Mouse (Mus musculus): ENCODE data around the gene Fam124b. TPM values are rescaled to one million over a fixed set of nuclear protein-coding genes. Genes with fewer than 3 reads are reported as not detected.

Gene Fam124b
- 0.53 and 0.70 TPM in 2 replicates for polyA plus RNA-seq (2016; fragmentation: Nextera tagmentation; extraction: Ambion mirVana)

GRCm38 (mm10) chr1:80218268-80218667 lies at the start of gene Fam124b:
Gene Fam124b (minus strand): TSS chr1:80218473.
- H3K9me3 ChIP-seq, result no peaks in the 10 kb centered on the region
- no peak within 1 kb of the TSS for H3K4me3 ChIP-seq
- H3K4me1 ChIP-seq, result 0 out of 2 replicates have a peak, but pooled peaks cover 6% of the 10 kb centered on the region
- no peaks in the 10 kb centered on the region for H3K36me3 ChIP-seq (replicated peaks)
- peak; percentile 31 for DNase-seq (ENCODE audit: low spot score)
- no peaks in the 10 kb centered on the region for H3K27me3 ChIP-seq (replicated peaks; ENCODE audit: low read depth, poor library complexity, severe bottlenecking)
- WGBS, result 76% methylated on average over 6 of the region's 6 CpGs
- 0 out of 2 replicates have a peak within 1 kb of the TSS, but pooled peaks have one; percentile 19 for H3K27ac ChIP-seq (replicated peaks)

GRCm38 (mm10) chr1:80260443-80260842 lies 42.2 kb upstream of the Fam124b start:
- 89% methylated on average over 1 of the region's 1 CpGs for WGBS

GRCm38 (mm10) chr1:80258632-80259031 lies 40.4 kb upstream of the Fam124b start:
- H3K36me3 ChIP-seq (replicated peaks), result no peaks in the 10 kb centered on the region; the same call in 1 of the 2 replicates
- no peaks in the 10 kb centered on the region for H3K27me3 ChIP-seq (replicated peaks; ENCODE audit: low read depth, poor library complexity, severe bottlenecking)
- no peak overlapping the region for H3K27ac ChIP-seq (replicated peaks)
- no peak for DNase-seq (ENCODE audit: low spot score)
- H3K4me1 ChIP-seq, result no peaks in the 10 kb centered on the region
- H3K4me3 ChIP-seq, result no peak overlapping the region
- H3K9me3 ChIP-seq, result no peaks in the 10 kb centered on the region
- WGBS, result 80% methylated on average over 4 of the region's 4 CpGs

More at GRCm38 (mm10) chr1:80260443-80260842, 42.2 kb upstream of the Fam124b start:
- no peaks in the 10 kb centered on the region for H3K27me3 ChIP-seq (replicated peaks; ENCODE audit: low read depth, poor library complexity, severe bottlenecking)
- H3K9me3 ChIP-seq, result no peaks in the 10 kb centered on the region
- no peak overlapping the region for H3K27ac ChIP-seq (replicated peaks)
- no peak for DNase-seq (ENCODE audit: low spot score)
- H3K4me1 ChIP-seq, result no peaks in the 10 kb centered on the region
- peaks cover 14% of the 10 kb centered on the region for H3K36me3 ChIP-seq (replicated peaks)
- H3K4me3 ChIP-seq, result no peak overlapping the region

- H3K27me3 ChIP-seq (replicated peaks; ENCODE audit: low read depth, poor library complexity, severe bottlenecking), result no peaks in the 10 kb centered on the region
- no peaks in the 10 kb centered on the region for H3K4me1 ChIP-seq
- H3K9me3 ChIP-seq, result no peaks in the 10 kb centered on the region
- no peak for DNase-seq (ENCODE audit: low spot score)
- no peak overlapping the region for H3K4me3 ChIP-seq
- no peak overlapping the region for H3K27ac ChIP-seq (replicated peaks)
- H3K36me3 ChIP-seq (replicated peaks), result no peaks in the 10 kb centered on the region
Observed at GRCm38 (mm10) chr1:80253309-80253708, 35.0 kb upstream of the Fam124b start.

DNA sequence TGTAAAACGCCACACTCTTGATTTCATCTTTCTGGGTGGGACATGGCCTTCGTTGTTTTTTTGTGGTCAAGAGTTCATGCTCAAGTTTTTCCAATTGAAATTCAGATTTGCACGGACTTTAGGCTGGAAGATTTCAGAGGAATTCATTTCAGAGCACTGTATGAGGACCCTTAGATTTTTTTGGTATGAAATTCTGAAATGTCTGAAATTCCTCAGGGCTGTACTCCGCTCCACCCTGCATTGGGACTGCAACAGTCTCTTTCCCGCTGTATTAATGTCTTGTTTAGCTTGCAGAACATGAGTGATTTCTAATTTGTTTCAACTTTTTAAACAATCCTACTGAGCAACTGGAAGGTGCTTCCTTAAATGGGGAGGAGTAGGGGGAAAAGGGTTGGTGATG lies 32.0 kb upstream of the Fam124b start:
- 91% methylated on average over 5 of the region's 5 CpGs for WGBS
- Histone ChIP-seq H3K4me1 (no peaks in the 10 kb centered on the region), H3K4me3 (no peak overlapping the region), H3K27me3 (replicated peaks; ENCODE audit: low read depth, poor library complexity, severe bottlenecking) (no peaks in the 10 kb centered on the region), H3K9me3 (no peaks in the 10 kb centered on the region), H3K27ac (replicated peaks) (no peak overlapping the region), H3K36me3 (replicated peaks) (no peaks in the 10 kb centered on the region)
- DNase-seq (ENCODE audit: low spot score), result no peak

GRCm38 (mm10) chr1:80247131-80247530 lies 28.9 kb upstream of the Fam124b start:
- DNase-seq (ENCODE audit: low spot score), result no peak
- H3K4me3 ChIP-seq, result no peak overlapping the region
- no peak overlapping the region for H3K27ac ChIP-seq (replicated peaks)
- H3K4me1 ChIP-seq, result no peaks in the 10 kb centered on the region
- H3K27me3 ChIP-seq (replicated peaks; ENCODE audit: low read depth, poor library complexity, severe bottlenecking), result no peaks in the 10 kb centered on the region
- H3K9me3 ChIP-seq, result no peaks in the 10 kb centered on the region
- no peaks in the 10 kb centered on the region for H3K36me3 ChIP-seq (replicated peaks)

- no peak for DNase-seq (ENCODE audit: low spot score)
- 71% methylated on average over 3 of the region's 3 CpGs for WGBS
- H3K4me3 ChIP-seq, result no peak overlapping the region
- no peak overlapping the region for H3K27ac ChIP-seq (replicated peaks)
- no peaks in the 10 kb centered on the region for H3K27me3 ChIP-seq (replicated peaks; ENCODE audit: low read depth, poor library complexity, severe bottlenecking)
- no peaks in the 10 kb centered on the region for H3K36me3 ChIP-seq (replicated peaks)
- peaks cover 9% of the 10 kb centered on the region for H3K4me1 ChIP-seq
- H3K9me3 ChIP-seq, result no peaks in the 10 kb centered on the region
Observed at GRCm38 (mm10) chr1:80244123-80244522, 25.9 kb upstream of the Fam124b start.

DNA sequence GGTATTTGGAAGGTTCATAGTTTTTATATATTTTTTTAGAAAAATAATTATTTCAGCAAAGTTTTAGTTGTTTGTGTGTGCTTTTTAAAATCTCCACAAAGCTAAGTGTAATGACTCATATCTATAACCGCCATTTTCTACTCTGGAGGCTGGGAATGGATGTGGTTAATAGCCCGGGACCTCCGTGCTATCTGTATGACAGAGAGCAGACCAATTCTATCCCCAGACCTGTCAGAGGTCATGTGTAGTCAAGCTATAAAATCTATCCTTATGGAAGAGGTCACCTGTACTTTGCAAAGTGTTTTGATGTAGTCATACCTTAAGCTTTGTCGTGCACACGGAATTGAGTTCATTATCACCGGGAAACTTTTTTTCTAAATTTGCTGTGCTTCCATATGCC lies 23.3 kb upstream of the Fam124b start:
- no peaks in the 10 kb centered on the region for H3K36me3 ChIP-seq (replicated peaks)
- no peak for DNase-seq (ENCODE audit: low spot score)
- 94% methylated on average over 6 of the region's 6 CpGs for WGBS
- peaks cover 9% of the 10 kb centered on the region for H3K4me1 ChIP-seq
- H3K27ac ChIP-seq (replicated peaks), result no peak overlapping the region
- H3K9me3 ChIP-seq, result no peaks in the 10 kb centered on the region
- H3K4me3 ChIP-seq, result no peak overlapping the region
- H3K27me3 ChIP-seq (replicated peaks; ENCODE audit: low read depth, poor library complexity, severe bottlenecking), result no peaks in the 10 kb centered on the region

DNA sequence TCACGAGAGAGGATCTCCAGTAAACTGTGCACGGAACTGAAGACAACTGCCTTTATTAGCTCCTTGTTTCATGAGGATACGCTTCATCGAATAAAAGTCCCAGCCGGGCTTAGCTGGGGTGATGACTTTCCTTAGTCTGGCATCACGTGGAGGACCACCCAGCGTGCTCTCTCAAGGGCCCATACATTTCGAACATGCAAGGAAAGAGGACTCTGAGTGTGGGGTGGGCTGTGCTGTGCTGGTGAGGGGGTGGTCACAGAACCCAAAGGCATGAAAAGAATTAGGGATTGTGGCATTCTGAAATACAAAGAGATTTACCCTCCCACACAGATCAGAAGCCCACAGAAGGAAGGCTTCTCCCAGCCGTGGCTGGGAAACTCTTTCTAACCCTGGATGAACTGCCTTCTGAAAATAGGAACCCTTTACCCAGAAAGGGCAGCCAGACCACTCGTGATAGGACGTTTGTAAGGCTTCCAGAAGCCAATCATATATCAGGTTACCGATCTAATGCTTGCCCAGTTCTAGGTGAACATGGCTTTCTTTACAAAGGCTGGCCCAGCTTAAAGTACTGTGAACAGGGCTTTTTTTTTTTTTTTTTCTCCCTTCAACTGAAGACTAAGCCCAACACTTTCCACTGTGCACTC lies 21.9 kb upstream of the Fam124b start:
- WGBS, result 31% methylated on average over 12 of the region's 12 CpGs
- Histone ChIP-seq H3K27ac (replicated peaks) (no peak overlapping the region), H3K27me3 (replicated peaks; ENCODE audit: low read depth, poor library complexity, severe bottlenecking) (no peaks in the 10 kb centered on the region), H3K4me3 (no peak overlapping the region), H3K36me3 (replicated peaks) (no peaks in the 10 kb centered on the region), H3K4me1 (peaks cover 13% of the 10 kb centered on the region), H3K9me3 (no peaks in the 10 kb centered on the region)
- DNase-seq (ENCODE audit: low spot score), result peak; percentile 46

DNA sequence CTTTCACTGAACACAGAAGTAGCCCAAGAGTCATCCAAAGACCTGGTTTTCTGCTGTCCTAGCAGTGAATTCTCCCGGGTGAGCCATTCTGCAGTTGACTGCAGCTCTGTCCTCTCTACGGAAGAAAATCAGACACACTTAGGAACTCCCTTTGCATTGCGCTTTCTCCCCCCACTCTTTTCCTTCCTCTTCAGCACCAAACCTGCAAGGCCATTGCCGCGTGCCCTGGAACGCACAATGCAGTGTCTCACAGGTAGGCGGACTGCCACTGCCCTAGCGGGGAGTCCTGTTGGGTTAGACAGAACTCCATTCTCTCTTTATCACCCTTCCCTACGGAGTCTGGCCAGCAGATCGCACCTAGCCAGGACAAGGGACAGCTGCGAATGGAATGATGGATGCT lies 21.2 kb upstream of the Fam124b start:
- H3K4me3 ChIP-seq, result no peak overlapping the region
- no peaks in the 10 kb centered on the region for H3K9me3 ChIP-seq
- H3K36me3 ChIP-seq (replicated peaks), result no peaks in the 10 kb centered on the region
- peaks cover 13% of the 10 kb centered on the region for H3K4me1 ChIP-seq
- no peak overlapping the region for H3K27ac ChIP-seq (replicated peaks)
- no peak for DNase-seq (ENCODE audit: low spot score)
- H3K27me3 ChIP-seq (replicated peaks; ENCODE audit: low read depth, poor library complexity, severe bottlenecking), result no peaks in the 10 kb centered on the region
- WGBS, result 77% methylated on average over 11 of the region's 11 CpGs

DNA sequence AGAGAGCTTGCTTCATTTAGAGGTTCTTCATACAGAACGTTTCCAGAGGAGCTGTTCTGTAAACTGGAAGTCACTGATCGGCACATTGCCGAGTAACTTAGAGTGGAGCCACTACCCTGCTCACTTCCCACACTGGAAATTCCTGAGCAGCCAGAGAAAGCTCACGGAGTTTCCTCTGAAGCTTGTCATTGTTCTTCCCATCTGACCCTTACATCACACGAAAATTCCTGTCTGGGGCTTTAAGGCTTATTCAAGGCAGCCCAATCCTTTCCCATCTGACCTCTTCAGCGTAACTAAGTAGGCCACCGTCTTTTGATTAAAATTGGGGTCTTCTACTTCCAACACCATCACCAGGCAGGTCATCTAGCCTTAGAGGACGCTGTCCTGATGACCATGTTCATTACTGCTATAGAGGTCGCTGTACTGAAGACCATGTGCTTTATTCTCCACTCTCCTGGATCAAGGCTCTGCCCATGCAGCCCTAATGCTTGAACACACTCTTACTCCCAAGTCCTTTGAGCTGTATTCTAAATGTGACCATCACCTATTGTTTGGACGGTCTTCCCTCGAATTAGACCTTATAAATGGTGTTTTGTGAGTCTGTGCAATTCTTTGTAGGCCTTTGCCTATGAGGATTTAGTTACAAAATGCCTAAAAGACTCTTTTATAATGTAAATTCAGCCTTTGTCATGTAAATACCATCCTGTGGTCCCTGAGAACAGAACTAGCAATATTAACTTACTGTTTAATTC lies 18.9 kb upstream of the Fam124b start:
- no peak for DNase-seq (ENCODE audit: low spot score)
- WGBS, result 62% methylated on average over 11 of the region's 11 CpGs
- H3K27me3 ChIP-seq (replicated peaks; ENCODE audit: low read depth, poor library complexity, severe bottlenecking), result no peaks in the 10 kb centered on the region
- H3K4me3 ChIP-seq, result no peak overlapping the region
- H3K36me3 ChIP-seq (replicated peaks), result no peaks in the 10 kb centered on the region
- H3K4me1 ChIP-seq, result peaks cover 13% of the 10 kb centered on the region
- no peaks in the 10 kb centered on the region for H3K9me3 ChIP-seq
- H3K27ac ChIP-seq (replicated peaks), result no peak overlapping the region

GRCm38 (mm10) chr1:80236126-80236525 lies 17.9 kb upstream of the Fam124b start:
- Histone ChIP-seq H3K36me3 (replicated peaks) (no peaks in the 10 kb centered on the region), H3K27me3 (replicated peaks; ENCODE audit: low read depth, poor library complexity, severe bottlenecking) (no peaks in the 10 kb centered on the region), H3K27ac (replicated peaks) (no peak overlapping the region), H3K9me3 (no peaks in the 10 kb centered on the region), H3K4me3 (no peak overlapping the region), H3K4me1 (peaks cover 13% of the 10 kb centered on the region)
- DNase-seq (ENCODE audit: low spot score), result no peak
- WGBS, result 10% methylated on average over 1 of the region's 1 CpGs

- no peak overlapping the region for H3K27ac ChIP-seq (replicated peaks)
- H3K27me3 ChIP-seq (replicated peaks; ENCODE audit: low read depth, poor library complexity, severe bottlenecking), result no peaks in the 10 kb centered on the region
- H3K4me1 ChIP-seq, result no peaks in the 10 kb centered on the region
- no peak overlapping the region for H3K4me3 ChIP-seq
- H3K36me3 ChIP-seq (replicated peaks), result no peaks in the 10 kb centered on the region
- WGBS, result 65% methylated on average over 1 of the region's 1 CpGs
- H3K9me3 ChIP-seq, result no peaks in the 10 kb centered on the region
- no peak for DNase-seq (ENCODE audit: low spot score)
Observed at GRCm38 (mm10) chr1:80230612-80231011, 12.3 kb upstream of the Fam124b start.

Data from embryonic facial prominence, embryonic 10.5 days (tissue).